Mouse (Mus musculus) erythroblast, embryonic 14.5 days (primary cell): Measurements from ENCODE around the gene En2.

ENCODE experiments used
- GATA1 ChIP-seq: IDR thresholded peaks from 2 replicates; pipeline ENCODE4 v1.6.1; 2012; ENCODE audit warnings: low read length, inconsistent platforms, mixed read lengths
- TAL1 ChIP-seq: IDR thresholded peaks from 3 replicates; pipeline ENCODE4 v1.6.1; 2012; ENCODE audit warnings: low read length, inconsistent platforms, mixed read lengths

DNA sequence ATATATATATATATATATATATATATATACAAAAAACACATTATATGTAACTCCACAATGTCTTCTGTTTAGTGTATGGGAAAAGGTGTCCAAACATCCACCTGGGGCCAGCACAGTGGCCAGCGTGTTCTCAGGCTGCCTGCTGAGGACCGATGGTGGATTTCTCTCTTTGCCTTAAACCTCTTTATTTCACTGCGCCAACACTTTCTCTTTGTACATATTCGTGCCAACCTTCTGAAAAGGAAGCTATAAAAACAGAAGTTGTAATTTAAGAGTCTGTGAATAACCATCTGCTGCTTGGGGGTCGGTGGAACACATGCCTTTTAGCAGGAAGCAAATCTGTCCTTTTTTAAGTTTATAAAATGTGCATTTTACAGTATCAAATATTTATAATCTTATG lies 6.2 kb downstream of the En2 start:
- TF ChIP-seq GATA1: no peak
- no peak for TF ChIP-seq TAL1
